Mouse (Mus musculus) CD4-positive naive resting alpha-beta T cell, adult 76 days (primary cell): ENCODE data around the gene Vmn1r21. TPM values are rescaled to one million over a fixed set of nuclear protein-coding genes. Genes with fewer than 3 reads are reported as not detected.

ENCODE experiments used
- total RNA-seq: library from RNA; stranded (reverse); gene quantifications from one replicate; pipeline ENCODE4 v1.2.4, GENCODE M21; 2023

The Vmn1r21 gene
- total RNA-seq = not detected

GRCm38 (mm10) chr6:57850286-57850685 is at the start of gene Vmn1r21:
Gene Vmn1r21, minus strand, starts transcription at chr6:57850343.

DNA sequence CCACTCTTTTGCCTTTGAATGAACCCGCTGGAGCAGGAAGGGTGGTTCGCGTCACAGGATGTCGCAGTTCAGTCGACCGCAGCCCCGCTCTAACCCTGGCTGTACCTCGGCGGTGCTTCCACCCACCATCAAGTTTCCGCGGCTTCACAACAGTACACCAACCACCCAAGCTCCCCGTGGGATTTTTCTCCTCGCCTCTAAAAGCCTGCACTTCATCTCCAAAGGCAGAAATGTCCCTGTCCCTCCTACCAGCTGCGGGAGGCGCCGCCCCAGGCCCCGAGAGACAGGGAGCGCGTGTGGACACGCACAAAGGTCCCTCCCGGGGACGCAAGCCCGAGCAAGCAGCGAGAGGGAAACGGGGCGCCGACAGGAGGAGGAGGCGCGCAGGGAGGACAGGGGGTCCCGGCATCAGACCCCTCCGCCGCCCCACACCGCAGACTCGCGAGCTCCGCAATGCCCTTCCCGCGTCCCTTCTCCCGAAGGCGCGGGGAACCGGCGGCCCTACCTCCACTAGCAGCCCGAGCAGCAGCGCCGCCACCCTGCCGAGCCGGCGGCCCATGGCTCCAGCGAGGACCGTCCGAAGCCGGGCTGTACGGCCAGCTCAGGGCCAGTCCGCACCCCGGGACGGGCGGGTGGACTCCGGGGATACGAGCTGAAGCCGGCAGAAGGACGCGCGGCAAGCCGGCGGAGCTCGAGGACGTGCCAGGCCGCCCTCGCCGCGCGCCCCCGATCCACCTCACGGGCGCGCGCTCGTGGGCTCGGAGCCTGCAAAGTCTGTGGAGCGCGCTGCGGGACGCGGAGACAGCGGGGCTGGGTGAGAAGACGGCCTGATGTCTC is 25.5 kb downstream of the Vmn1r21 start, which contains the start of gene Vopp1:
Vopp1 (minus strand) TSS at position 738 of the 837 bp plus-strand sequence.

Other genes with a start within 250 kb of the Vmn1r21 start
- 2.8 TPM for gene Pyurf, start 158.3 kb downstream of the Vmn1r21 start, total RNA-seq
- 7.4 TPM for gene Lancl2, start 147.8 kb downstream of the Vmn1r21 start, total RNA-seq
- 48.1 TPM for gene Vopp1, start 25.2 kb downstream of the Vmn1r21 start, total RNA-seq
- gene Vmn1r22, start 57.7 kb upstream of the Vmn1r21 start, total RNA-seq = not detected
- not detected for gene Vmn1r23, start 76.5 kb upstream of the Vmn1r21 start, total RNA-seq
- gene Vmn1r24, start 111.2 kb upstream of the Vmn1r21 start, total RNA-seq = not detected
- not detected for gene Vmn1r25, start 130.5 kb upstream of the Vmn1r21 start, total RNA-seq
- gene Vmn1r26, start 164.8 kb upstream of the Vmn1r21 start, total RNA-seq = not detected